Mouse (Mus musculus) liver (tissue): ENCODE data around the gene Plcl2.
"Not testable (repeated sequence)": the region's sequence is repeated elsewhere in the genome, so short reads cannot be mapped to it uniquely, and the experiment has no call there.

ENCODE experiments used
- DNase-seq: peaks from one replicate; pipeline ENCODE4 v3.0.0-alpha.2; 2020; ENCODE audit warnings: mixed read lengths

The Plcl2 gene

DNA sequence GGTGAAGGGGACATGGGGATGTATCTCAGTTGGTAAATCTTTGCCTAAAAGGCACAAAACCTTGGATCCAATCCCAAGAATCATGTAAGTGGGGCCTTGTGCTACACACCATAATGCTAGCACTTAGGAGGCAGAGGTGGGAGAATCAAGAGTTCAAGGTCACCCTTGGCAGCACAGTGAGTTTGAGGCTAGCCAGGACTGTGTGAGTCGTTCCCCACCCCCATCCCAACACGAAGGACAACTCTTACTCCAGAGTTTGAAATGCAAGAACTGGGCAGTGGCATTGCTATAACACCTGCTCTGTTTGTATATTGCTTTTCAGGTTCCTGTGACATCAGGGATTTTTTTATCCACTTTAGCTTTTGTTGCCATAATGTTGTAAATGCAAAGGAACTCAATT, 28.6 kb downstream of the Plcl2 start:
- DNase-seq, result no peak

DNA sequence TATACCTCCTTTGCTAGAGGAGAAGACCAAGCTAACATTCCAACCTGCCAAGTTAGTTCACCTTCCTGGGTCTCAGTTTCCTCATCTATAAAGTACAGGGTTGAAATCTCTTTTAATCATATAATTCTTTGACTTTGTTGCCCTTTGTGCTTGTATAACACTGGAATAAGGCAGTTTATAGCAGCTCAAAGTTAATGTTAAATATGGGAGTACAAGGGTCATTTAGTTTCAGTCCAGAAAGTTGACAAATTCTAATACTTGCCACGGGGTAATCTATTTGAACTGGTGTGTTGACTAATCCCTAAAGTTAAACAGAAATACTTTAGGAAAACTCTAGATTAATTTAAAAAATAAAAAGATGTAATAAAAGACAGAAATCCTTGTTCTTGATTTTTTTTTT, 35.7 kb downstream of the Plcl2 start:
- DNase-seq, result no peak

DNA sequence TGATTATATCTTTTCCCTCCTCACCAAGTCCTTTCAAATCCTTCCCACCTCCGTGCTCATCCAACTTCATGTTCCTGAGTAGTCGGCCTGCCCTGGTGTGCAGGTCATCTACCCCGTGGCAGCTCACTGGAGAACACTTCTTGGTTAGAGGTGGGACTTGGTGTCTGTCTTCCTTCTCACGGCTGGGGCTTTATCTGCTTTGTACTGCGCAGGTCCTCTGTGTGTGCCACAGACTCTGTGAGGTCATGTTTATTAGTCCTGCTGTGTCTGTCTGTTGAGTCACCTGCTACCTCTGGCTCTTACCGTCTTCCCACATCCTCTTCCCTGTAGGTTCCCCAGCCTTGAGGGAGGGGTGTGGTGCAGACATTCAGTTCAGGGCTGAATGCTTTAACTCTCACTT, 36.1 kb downstream of the Plcl2 start:
- DNase-seq, result no peak

- peak; percentile 28 for DNase-seq
Observed at GRCm38 (mm10) chr17:50552130-50552529, 42.9 kb downstream of the Plcl2 start.

GRCm38 (mm10) chr17:50557566-50558238, 48.5 kb downstream of the Plcl2 start:
- no peak for DNase-seq

- no peak for DNase-seq
Observed at GRCm38 (mm10) chr17:50558239-50558625, 49.0 kb downstream of the Plcl2 start.

GRCm38 (mm10) chr17:50565376-50566123, 56.3 kb downstream of the Plcl2 start:
- DNase-seq, result no peak

- no peak for DNase-seq
Observed at GRCm38 (mm10) chr17:50568846-50569245, 59.6 kb downstream of the Plcl2 start.

DNA sequence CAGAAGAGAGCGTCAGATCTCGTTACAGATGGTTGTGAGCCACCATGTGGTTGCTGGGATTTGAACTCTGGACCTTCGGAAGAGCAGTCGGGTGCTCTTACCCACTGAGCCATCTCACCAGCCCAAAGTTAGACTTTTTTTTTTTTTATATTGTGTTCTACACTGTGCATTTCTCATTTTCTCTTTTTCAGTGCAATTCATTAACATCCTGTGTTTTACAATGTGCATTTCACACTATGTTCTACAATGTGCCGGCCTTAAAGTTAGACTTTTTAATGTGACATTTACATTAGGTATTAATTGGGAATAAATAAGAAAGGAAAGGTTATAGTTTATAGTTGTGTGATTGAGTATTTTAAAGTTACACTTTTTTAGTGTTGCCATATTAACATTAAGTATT, 61.0 kb downstream of the Plcl2 start:
- DNase-seq, result not testable (repeated sequence)

DNA sequence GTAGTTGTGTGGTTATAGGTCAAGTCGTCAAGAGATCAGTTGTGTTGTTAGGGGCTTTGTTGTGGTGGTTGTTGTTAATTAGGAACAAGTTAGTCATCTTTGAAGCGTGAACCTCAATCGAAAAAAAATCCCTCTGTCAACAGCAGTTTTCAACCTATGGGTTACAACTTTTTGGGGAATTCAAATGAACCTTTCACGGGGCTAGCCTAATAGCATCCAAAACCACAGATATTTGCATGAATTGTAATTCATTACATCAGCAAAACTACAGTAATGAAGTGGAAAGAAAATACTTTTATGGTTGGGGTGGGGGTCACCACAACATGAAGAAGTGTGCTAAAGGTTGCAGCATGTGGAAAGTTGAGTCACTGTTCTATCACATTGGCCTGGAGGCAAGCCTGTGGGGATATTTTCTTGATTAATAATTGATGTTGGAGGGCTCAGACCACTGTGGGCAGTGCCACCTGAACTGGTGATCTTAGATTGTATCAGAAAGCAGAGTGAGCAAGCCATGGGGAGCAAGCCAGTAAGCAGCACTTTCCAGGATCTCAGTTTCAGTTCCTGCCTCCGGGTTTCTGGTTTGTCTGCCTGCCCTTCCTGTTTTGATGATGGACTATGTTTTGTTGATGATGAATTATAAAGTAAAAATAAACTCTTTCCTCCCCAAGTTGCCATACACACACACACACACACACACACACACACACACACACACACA, 61.6 kb downstream of the Plcl2 start:
- DNase-seq, result no peak

DNA sequence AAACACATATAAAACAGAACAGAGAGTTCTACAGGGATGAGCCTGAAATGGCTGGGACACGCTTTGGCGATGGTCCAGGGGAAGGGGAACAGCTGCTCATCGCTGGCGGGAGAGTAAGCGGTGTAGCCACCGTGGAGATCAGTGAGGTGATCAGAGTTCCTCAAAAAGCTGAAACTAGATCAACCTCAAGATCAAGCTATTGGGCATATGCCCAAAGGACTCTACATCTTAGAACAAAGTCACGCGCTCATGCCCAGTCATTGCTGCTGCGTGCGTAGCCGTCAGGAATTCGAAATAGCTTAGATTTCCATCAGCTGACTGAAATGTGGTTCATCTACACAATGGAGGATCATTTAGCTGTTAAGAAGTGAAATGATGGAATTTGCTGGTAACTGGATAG, 65.0 kb downstream of the Plcl2 start:
- no peak for DNase-seq

- DNase-seq, result no peak
Observed at GRCm38 (mm10) chr17:50580416-50580815, 71.2 kb downstream of the Plcl2 start.

DNA sequence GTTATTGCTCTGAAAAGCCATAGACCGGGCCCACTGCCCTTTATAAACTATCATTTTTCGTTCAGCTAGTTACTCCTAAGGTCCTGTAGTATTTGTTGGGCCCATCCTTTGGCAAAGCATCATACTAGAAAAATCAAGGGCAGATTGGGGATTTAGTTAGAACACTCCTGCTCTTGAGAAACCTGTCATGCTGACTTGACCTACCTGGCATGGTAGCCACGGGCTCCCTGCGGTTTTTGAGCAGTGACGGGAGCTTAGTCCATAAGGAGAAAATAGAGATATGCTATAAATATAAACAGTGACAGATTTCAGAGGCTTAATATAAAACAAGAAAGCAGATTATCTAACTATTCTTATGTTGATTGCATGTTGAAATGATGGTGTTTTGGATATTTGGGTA, 77.6 kb downstream of the Plcl2 start:
- DNase-seq, result no peak

DNA sequence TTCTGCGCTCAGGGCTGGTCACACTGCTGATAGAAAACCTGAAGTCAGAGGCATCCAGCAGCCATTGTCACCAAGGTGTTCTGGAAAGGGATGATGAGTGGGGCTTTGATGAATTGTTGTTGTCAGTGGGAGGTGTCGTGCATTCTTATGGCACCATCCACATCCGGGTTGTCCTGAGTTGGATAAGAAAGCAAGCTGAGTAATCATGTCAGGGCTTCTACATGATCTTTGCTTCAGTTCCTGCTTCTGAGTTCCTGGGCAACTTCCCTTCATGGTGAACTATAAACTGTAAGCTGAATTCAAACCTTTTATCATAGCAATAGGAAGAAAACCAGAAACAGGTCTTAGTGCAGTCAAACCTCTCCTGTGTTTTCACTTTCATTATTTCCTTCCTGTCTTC, 78.7 kb downstream of the Plcl2 start:
- no peak for DNase-seq

DNA sequence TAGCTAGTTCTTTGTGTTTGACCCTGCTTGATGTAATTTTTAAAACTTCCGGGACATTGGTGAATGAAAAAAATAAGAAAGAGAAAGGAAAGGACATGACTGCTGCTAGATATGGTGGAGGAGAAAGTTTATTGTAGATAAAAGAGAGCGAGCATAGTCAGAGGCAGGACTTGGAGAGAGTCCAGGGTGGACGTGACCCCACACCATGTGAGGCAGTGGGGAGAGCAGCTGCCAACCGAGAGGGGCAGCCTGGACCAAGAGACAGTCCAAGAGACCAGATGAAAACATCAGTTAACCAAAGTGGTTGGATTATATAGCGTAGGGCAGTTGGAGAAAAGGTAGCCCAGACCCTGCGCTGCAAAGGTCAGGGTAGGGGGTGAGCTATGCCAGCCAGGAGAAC, 91.0 kb downstream of the Plcl2 start:
- DNase-seq, result no peak

DNA sequence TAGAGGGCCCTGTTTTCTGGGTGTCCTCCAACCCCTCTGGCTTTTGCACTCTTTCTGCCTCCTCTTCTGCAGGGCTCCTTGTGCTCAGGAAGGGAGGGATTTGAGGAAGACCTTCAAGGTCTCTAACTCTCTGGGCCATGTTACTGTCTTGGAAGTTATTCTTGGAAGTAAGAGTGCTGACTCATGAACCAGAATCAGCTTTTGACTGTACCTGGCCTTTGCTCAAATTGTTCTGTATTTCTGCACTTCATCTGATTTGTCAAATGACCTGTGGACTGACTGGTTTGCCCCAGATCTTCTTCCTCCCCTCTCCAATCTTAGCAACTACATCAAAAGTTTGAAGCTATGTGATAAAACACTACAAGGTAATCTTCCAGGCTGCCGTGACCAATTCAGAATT, 91.5 kb downstream of the Plcl2 start:
- DNase-seq, result no peak

DNA sequence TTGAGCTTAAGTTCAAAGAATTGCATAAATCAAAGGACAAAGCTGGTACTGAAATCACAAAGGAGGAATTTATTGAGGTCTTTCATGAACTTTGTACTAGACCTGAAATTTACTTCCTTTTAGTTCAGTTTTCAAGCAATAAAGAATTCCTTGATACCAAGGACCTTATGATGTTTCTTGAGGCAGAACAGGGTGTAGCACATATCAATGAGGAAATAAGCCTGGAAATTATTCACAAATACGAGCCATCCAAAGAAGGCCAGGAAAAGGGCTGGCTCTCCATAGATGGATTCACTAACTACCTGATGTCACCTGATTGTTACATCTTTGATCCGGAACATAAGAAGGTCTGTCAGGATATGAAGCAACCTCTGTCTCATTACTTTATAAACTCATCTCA, 97.7 kb downstream of the Plcl2 start:
- DNase-seq, result no peak

DNA sequence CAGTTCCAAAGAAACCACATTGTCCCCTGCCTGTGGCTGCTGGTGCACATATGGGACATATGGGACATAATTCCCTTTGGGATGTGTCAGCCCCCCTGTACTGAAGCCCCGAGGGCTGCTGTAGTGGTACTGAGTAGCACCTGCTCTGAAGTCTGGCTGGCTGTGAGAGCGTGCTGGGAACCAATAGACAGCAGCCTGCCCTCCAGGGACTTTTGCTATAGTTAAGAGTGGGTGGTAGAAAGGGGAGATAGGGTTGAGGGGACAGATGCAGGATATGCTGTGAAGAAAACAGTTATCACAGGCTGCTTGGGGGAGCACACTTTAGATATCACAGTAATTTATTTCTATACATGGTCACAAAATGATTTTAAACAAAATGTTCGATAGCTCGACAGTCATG, 100.7 kb downstream of the Plcl2 start:
- no peak for DNase-seq

GRCm38 (mm10) chr17:50620794-50621537, 111.8 kb downstream of the Plcl2 start:
- DNase-seq, result no peak

DNA sequence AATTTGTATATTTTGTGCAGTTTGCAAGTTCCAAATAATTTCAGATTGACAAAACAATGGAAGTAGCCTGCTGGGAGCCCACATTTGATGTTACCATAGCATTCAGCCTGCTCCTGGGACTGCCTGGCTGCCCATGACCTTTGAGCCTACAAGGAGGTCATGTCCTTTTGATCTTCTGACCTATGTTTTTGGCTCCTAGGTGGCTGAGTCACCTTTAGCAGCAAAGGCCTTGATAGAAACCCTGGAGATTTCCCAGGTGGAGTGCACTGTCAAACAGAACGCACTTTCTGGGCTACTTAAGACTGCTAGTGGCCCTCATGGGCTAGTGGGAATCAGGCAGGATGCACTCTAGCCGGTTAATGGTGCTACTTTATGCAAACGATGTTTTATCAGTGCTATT, 112.8 kb downstream of the Plcl2 start:
- DNase-seq, result no peak

DNA sequence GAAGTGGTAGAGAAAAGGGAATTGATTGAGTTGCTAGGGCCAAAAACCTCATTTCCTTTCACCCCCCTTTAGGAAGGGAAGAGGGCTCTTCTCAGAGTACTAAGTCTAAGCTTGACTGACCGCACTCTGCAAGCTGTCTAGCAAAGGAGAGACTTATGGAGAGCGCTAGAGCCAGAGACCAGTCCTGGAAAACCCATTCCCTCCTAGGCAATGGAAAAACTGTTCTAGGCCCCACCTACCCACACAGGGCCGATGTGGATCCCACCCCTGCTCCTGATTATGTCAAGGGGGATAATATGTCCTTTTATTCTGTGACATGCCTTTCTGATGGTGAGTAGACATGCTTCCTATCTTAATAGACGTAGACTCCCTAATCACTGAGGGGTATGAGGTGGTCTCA, 116.4 kb downstream of the Plcl2 start:
- DNase-seq, result no peak

DNA sequence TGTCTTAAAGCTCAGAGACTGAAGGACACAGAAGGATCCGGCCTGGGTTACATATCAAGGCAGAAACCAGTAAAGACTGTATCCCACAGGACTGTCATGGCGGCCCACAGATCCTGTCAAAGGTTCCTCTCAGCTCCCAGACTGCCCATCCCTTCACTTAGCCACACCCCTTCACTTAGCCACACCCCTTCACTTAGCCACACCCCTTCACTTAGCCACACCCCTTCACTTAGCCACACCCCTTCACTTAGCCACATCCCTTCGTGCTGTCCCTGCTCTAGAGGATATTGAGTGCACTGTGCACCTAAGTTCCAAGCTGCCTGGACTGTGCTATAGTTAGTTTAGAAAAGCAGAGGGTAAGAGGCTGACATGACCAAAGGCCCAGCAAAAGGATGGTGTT, 118.5 kb downstream of the Plcl2 start:
- DNase-seq, result no peak

DNA sequence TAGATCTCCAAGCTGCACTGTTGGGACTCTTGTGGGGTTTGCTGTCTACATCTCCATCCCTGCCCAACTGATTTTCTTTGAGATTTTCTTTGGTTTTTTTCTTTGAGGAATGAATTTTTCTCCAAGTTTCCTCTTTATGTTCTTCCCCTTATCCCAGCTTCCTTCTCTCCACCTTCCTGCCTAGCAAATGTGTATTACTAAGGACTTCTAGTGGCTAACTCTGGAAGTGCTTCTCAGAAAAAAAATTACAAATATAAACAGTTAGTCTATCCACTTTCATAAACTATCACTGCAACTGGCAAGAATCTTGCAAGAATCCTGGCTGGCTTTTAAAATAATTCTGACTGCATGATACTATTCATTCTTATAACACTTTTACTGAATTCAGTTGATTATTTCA, 119.5 kb downstream of the Plcl2 start:
- no peak for DNase-seq
